Mouse (Mus musculus) cerebellum, postnatal 10 days (tissue): Measurements from ENCODE around the gene Six5.

ENCODE experiments used
- DNase-seq, 2 experiments: peaks; one replicate each; pipeline ENCODE4 v3.0.0; 2021; ENCODE audit warnings: mixed read lengths in 2 of 2

Six5 gene

DNA sequence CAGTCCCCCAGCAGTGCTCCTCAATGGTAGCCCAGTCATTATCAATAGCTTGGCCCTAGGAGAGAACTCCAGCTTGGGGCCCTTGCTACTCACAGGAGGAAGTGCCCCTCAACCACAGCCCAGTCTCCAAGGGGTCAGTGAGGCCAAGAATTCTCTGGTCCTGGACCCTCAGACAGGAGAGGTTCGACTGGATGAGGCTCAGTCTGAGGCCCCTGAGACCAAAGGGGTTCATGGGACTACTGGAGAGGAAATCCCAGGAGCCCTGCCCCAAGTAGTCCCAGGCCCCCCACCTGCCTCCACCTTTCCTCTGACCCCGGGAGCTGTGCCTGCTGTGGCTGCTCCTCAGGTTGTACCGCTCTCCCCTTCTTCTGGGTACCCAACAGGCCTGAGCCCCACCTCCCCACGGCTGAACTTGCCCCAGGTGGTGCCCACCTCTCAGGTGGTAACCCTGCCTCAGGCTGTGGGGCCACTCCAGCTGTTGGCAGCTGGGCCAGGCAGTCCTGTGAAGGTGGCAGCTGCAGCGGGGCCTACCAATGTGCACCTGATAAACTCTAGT, 2.1 kb downstream of the Six5 start:
- peak in 1 of 2 experiments; percentile 13 for DNase-seq

DNA sequence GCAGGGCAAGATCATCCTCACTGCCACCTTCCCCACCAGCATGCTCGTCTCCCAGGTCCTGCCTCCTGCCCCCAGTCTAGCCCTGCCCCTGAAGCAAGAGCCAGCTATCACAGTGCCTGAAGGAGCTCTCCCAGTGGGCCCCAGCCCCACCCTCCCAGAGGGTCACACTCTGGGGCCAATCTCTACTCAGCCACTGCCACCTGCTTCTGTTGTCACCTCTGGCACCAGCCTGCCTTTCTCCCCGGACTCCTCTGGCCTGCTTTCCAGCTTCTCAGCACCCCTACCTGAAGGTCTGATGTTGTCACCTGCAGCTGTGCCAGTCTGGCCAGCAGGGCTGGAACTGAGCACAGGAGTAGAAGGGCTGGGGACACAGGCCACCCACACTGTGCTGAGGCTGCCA, 2.8 kb downstream of the Six5 start:
- DNase-seq: peak in 1 of 2 experiments; percentile 5

DNA sequence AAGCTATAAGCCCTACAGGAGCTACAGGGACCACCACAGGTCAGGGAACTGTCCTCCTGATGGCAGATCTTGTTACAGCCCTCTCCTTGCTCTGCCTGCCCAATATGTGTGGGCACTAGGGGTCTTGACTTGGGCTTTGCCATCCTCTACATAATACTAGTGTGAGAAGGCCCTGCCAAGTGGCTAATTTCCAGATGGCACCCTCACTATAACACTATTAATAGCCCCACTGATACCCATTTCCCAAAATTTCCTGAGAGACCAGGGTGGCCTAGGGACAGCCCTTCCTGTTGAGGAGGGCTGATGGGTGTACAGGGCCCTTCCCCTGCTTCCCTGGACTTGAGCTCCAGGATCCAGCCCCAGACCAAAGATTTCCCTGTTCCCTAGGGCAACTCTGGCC, 3.5 kb downstream of the Six5 start:
- peak in 1 of 2 experiments; percentile 55 for DNase-seq

DNA sequence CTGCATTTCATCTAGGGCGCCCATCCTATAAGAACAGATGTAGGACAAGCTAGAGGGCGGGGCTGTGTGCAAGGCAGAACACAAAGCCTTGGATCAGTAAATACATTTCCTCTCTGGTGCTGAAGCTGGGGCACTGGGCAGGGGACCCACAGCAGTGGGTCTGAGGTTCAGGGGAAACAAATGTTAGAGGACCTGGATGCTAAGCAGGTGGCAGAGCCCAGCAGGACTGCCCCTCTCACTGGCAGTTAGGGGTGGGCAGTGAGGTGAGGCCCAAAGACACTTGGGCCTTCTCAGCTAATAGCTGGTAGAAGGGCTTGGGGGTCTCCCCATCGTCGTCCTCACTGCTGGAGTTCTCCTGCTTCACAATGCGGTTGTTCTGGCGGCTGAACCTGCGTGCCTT, 4.4 kb downstream of the Six5 start:
- no peak for DNase-seq

DNA sequence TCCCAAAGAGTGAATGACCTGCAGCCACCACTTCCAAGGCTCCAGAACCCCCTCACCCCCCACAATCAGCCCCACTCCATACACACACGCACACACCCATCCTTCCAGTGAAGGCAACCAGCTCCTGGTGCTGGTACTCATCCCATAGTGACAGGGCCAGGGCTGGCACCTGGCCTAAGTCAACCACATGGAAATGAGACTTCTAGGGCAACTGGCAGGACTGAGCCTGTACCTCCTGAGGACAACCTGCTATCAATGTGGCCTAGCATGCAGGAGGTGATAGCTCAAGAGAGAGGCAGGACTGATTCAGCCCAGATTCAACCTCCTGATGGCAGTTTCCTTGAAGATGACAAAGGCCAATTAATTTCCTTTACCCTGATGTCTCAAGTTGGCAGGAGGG, 5.9 kb downstream of the Six5 start:
- peak in 1 of 2 experiments; percentile 9 for DNase-seq

DNA sequence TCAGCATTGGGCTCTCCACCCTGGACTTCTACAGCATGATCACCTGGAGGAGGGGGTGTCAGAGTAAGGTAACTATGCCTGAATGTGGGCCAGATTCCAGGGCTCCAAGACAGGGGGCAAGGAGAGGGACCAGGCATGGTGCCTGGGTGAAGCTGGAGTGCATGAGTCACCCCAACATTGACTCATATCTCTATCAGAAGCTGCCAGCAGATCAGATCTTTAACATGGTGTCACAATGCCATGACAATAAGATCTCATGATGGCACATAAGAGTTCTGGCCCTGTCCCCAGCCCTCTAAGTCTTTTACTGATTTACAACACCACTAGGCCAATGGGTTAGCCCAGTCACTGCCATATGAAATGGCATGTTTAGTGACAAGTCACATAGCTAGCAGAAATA, 9.3 kb downstream of the Six5 start:
- no peak for DNase-seq

DNA sequence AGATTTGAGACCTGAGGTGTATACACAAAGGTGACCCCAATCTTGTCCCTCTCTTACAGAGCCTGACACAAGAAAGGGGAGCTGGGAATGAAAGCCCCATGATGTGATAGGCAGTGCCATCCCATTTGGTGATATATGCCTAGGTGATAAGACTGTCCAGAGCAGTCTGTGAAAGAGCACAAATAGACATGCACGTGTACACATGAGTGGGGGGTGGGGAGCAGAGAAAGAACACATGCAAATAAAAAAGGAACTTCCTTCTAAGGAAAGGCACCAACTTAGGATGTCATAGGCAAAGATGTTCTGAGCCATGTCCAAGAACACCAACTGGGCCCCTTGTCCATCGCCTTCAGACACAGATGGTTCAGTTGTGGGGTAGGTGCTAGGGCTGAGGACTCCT, 10.1 kb downstream of the Six5 start:
- DNase-seq: no peak

DNA sequence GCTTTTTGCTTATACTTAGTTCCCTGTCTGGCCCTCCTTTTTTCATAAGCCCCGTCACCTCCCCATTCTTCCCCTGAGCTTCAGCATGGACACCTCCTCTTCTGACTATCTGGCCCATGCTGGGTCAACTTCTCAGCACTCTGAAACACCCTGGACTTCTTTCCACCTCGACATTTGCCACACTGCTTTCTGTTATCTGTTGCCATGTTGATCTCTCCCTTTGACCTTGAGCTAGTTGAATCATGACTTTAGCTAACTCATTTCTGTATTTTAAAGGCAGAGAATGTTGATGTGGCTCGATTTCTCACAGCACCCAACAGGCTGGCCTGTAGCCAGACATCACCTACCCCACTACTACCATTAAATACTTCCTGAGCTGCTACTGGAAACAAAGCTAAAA, 13.0 kb downstream of the Six5 start:
- no peak for DNase-seq

DNA sequence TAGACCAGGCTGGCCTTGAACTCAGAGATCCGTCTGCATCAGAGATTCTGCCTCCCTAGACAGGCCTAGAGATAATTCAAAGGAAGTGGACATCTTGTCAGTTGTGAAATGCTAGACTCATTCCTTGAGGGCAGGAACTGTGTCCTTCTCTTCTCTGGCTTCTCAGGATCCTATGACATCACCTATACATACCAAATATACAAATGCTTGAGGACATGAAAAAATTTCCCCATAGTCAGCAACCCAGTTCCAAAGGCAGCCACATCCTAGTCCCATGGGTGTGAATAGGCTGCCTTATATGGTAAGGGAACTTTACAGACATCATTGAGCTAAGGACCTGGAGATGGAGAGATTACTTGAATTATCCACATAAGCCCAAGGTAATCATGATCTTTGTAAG, 15.2 kb downstream of the Six5 start:
- no peak for DNase-seq

DNA sequence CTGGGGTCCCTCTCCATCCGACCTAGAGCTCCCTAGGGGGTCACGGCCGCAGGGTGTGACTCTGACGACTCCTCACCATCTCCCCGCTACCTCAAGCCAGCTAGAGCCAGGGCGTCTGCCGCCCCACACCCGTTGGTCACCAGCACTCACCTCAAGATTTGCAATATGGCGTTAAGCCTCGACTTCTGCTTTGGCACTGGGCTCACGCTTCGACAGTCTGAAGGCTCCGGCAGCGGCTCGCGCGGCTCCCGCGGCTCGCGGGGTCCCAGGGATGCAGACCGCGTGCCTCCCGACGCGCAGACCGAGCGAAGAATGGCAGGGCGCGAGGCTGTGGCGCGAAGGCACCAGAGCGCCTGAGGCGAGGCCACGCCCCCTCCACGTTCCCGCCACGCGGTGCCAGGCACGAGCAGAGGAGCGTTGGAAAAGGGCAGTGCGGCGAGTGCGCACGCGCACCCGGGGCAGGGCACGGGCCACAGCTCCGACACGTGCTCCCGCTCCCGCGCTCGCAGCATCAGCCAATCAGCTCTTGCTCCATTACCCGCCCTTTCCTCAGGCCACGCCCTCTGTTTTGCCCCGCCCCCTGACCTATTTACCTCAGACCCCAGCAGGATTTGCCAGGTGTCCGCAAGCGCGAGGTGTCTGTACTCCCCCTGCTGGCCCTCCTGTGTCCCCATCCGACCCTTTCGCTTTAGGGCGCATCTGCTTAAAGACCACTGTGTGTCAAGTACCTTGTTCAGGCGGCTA, 23.8 kb downstream of the Six5 start, which contains the start of gene Gm4969:
Gene Gm4969, minus strand, starts transcription at position 341 of the 744 bp plus-strand sequence.
- DNase-seq: peak; percentile 87 to 88

DNA sequence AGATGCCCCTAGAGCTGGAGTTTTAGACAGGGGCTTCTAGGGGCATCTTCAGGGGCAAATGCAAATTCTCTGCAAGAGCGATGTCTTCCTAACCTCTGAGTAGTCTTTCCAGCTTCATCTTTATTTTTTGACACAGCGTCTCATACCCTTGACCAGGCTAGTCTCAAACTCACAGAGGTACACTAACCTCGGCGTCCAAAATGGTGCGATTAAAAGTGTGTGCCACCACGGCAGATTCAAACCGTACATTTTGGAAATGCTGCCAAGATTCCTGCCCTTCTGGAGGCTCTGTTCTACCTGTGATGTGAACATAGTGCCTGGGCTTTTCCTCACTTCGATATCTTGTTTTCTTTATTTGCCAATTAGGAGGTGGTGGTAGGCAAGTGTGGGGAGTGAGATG, 24.7 kb downstream of the Six5 start:
- DNase-seq: peak; percentile 33 to 49

DNA sequence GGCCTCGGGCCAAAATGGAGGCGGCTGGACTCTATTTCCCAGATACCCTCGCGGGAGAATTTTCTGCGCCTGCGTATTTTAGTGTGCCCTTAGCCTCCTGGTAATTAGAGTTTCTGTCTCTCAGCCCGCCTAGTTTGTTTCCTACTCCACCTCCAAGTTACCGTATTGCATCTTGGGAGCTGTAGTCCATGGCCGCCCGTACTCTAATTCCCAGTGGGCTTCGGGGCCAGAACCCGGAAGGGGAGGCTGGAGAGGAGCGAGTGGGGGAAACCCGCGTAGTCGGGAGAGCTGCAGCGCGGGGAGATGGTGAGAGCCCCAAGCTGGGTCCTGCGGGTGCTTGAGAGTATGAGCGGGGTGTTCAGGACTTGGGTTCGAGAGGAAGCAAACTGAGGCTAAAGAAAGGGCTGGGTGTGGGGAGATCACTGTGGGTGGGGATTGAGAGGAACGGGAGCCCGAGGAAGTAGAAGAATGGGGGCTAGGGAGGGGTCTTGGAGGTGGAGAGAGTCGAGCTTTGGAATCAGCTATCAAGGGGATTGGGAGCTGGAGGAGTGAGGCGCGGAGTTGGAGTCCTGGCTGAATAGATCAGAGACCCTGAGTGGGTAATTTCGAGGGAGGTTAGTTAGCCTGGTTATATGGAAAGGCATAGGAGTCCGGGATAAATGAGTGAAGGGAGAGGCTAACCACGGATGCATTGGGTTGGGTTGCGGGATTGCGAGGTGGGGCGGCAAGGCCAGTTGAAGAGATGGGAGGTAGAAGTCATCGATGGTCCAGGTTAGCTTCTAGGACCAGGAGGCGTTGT, 25.4 kb downstream of the Six5 start, which contains the start of gene Fbxo46:
Gene Fbxo46, plus strand, starts transcription at position 229 of the 799 bp plus-strand sequence.
- peak; percentile 94 to 95 for DNase-seq

DNA sequence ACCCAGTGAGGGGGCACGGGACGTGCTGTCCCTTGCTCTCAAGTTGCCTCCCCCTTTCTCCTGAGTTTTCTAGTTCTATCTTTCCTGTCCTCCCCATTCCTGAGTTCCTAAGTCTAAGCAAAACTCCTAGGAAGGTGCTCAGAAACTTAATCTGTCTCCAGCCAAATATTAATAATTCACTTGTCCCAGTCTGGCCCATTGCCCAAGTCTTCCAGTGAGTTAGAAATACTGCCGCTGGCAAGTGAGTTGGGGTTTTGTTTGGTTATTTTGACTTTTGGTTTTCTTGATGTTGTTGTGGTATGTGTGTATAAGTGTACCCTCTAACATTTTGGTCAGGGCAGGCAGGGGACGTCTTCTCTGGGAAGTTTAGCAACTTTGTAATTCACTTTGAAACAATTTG, 27.3 kb downstream of the Six5 start:
- DNase-seq: no peak

DNA sequence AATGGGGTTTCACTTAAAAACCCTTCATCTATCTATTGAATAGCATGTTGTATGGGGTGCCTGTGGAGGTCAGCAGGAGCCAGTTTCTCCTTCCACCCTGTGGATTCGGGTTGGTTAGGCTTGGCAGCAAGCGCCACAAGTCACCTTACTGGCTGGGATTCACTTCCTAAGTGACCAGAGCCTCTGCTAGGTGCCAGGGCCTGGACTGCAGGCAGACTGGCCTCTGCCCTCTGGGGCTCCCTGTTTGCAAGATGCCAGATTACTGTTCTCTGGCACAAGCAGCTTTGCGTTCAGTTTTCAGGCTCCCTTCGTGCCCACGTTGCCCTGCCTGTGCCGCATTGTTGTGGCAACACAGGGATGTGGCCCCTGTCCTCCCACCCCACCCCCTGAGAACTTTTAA, 30.3 kb downstream of the Six5 start:
- DNase-seq: no peak

DNA sequence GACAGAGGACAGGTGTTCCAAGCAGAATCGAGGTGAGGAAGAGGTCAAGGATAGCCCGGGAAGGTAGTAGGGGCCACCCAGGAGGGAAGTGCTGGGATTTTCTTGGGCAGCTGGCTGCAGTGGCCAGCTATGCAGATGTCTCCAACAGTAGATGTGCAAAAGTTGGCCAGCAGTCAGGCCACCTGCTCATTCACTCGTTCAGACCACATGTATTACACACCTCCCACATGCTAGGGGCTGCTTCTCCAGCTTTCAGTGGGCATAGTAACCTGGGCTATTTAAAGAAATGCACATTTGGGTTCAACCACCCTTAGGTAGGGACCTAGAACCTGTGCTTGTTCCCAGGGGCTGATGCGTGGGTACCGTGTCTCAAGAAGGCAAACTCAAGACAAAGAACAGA, 33.4 kb downstream of the Six5 start:
- DNase-seq: no peak

DNA sequence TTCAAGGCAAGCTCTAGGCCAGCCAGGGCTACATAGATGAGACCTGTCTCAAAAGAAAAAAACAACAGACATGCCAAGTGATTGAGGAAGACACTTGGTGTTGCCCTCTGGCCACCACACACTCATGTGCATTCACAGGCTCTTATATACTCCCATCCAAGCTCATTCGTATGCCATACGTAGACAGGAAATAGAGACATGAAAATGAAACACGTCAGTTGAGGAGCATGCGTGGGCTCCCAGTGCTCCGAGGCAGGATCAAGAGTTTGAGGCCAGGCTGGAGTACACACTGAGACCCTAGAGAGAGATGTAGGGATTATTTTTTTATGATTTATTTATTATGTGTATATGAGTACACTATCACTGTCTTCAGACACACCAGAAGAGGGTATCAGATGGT, 35.0 kb downstream of the Six5 start:
- no peak for DNase-seq

DNA sequence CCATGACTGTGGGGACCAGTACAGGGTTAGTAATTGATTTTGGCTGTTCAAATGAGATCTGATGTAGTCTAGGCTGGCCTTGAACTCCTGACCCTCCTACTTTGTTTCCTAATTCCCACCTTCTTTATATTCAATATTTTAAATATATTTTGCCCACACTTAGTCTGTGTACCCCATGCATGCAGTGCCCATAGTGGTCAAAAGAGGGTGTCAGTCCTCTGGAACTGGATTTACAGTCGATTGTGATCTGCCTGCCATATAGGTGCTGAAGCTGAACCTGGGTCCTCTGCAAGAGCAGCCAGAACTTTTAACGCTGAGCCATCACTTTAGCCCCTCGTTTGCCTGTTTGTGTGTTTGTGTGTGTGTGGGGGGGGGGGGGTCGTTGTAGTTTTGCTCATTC, 36.3 kb downstream of the Six5 start:
- DNase-seq: peak; percentile 37 to 47

DNA sequence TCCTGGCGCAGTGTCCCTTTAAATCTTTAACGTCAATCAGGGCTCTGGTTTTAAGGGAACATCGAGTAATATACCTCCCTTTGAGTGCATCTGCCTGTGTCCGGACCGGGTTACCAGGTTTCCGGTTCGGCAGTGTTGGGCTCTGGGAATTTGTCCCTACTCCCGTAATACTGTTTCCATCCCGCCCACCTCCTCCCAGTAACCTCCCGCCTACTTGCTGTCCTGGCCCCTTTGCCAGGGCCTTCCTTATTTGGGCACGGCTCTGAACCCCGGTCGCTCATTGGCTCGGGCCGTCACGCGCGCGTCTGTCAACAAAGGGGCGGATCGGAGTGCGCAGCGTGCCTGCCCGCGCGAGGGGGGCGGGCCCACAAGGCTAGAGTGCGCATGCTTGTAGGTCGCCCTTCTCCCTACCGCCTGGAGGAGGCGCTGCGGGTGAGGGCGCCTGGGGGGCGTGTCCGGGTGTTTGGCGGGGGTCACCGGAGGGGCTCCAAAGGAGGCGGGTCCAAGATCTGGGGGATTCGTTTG, 37.0 kb downstream of the Six5 start:
- peak; percentile 98 to 99 for DNase-seq

DNA sequence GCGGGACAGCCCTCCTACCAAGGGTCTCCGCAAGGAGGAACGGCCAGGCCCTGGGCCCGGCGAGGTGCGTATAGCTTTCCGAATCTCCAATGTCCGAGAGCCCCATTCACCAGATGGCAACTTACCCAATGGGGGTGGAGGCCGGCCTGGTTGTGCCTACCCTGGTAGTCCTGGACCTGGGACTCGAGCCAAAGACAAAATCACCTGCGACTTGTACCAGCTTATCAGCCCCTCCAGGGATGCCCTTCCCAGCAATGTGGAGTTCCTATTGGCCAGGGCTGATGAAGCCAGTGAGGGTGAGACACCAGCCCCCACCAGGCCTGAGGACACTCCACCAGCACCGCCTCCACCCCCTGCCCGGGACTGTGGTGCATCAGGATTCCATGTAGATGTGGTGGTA, 41.8 kb downstream of the Six5 start:
- DNase-seq: no peak

DNA sequence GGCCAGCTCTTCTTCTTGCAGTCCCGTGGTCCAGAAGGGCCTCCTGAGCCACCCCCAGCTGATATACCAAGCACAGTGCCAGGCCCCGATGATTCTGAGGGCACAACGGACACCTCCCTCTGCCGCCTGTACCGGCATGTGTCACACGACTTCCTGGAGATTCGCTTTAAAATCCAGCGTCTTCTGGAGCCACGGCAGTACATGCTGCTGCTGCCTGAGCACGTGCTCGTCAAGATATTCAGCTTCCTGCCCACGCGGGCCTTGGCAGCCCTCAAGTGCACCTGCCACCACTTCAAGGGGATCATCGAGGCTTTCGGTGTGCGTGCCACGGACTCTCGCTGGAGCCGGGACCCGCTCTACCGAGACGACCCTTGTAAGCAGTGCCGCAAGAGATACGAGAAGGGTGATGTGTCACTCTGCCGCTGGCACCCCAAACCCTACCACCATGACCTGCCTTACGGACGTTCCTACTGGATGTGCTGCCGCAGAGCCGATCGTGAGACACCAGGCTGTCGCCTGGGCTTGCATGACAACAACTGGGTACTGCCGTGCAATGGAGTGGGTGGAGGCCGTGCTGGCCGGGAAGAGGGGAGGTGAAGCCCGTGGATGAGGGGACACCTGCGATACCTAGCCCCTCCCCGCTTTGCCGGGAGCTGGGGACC, 42.4 kb downstream of the Six5 start:
- no peak for DNase-seq

DNA sequence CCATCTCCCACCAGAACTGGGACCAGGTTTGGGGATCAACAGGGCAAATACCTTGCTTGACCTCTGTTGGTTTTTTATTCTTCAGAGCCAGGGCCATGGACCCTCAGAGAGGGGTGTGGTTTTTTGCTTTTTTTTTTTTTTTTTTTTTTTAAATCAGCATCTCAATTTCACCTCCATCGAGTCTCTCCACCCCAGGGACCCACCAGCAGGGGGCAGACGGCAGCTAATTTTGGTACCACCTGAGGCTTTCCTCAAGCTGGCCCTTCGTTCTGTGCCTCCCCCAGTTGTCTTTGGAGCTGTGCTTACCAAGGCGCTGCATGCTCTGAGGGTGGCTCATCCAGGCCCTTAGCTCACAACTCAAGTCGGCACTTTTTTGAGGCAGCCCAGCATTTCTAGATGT, 43.0 kb downstream of the Six5 start:
- peak; percentile 71 to 74 for DNase-seq

DNA sequence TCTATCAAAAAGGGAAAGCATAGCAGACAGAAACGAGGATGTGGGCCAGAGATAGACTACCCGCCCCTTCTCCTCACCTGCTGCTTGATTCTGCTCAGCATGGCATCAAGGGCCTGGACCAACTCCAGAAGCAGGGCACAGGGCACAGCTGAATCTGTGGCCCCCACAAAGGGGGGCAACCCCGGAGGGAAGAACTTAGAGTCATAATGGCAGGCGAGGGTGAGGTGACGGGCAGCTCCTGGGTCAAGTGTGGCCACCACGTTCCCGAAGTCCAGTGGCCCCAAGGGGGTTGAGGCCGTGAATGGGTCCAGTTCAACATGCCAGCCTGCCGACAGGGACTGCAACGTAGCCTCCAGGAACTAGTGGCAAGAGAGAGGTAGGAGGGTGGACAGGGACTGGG, 52.4 kb downstream of the Six5 start:
- no peak for DNase-seq

DNA sequence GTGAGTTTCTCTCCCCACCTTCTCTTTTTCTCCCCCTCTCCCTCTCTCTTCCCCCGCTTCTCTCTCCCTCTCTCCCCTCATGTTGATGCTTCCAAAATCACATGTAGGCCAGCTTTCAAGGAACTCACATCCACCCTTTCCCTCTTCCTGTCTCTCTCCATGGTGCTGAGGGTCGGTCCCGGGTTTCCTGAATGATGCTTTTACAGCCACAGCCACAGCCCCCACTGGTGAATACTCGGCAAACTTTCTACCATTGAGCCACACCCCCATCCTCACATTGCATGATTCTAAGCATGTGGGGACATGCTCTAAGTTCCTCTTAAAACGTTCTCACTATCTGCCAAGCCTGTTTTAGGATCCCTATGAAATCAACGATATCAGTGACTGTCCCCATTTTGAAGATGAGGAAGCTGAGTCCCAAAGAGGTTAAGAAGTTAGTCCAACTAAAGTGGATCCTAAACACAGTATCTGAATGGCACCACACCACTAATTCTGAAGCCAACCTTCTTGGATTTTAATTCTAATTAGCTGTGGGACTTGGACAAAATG, 53.2 kb downstream of the Six5 start:
- DNase-seq: no peak
